Mouse (Mus musculus) lung, adult 18-20 months (tissue): ENCODE data around the gene Bola2.

Experiments
- DNase-seq, 2 experiments: peaks; one replicate each; pipeline ENCODE4 v3.0.0; 2022; ENCODE audit warnings: mixed read lengths in 2 of 2

Bola2 gene

DNA sequence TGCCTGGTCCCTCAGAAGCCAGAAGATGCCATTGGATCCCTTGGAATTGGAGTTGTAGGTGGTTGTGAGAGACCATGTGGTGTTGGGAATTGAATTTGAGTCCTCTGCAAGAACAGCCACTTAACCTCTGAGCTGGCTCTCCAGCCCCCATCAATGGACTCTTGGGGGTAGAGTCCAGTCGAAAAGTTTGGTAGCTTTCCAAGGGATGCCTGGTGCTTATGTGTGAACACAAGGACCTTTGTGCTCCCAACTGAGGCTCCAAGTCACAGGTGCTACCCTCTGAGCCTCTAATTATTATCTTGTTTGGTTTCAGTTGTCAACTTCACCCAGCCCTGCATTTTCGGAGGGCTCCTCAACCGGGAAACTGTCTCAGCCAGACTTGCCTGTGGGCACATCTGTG, 4.5 kb upstream of the Bola2 start:
- DNase-seq, result no peak

DNA sequence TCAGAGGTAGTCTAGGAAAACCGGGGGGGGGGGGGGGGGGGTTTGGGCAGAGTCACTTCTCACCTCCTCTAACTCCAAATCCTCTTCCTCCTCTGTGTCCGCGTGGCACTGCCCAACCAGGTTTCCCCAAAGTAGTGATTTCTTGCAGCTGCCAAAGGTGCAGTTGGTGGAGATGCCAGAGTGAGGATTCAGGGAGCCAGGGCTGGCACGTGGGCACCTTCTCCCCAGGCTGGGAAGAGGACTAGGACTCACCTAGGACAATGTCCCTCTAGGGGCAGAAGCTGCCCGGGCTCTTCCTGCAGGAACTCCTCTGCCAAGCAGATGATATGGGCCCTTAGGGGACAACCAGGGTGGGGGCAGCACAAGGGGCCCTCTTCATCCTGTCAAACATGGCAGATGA, 3.5 kb upstream of the Bola2 start:
- DNase-seq, result no peak

DNA sequence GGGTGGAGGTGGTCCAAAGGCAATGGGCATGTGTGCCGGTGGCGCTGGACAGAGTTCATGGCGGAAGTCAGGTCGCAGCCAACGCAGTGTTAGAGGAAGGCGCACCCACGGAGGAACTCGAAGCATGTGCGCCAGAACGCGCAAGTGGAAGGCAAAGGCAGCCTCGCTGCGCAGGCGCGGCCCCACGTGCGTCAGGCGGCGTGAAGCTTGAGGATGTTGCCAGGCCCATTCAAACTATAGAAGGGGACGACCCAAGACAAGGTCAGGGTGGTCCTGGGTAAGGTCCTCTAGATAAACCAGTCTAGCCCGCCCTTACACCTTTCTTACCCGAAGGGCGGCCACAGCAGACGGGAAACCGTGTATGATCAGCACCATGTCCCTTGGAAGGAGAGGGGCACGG, 2.8 kb upstream of the Bola2 start:
- DNase-seq, result no peak

DNA sequence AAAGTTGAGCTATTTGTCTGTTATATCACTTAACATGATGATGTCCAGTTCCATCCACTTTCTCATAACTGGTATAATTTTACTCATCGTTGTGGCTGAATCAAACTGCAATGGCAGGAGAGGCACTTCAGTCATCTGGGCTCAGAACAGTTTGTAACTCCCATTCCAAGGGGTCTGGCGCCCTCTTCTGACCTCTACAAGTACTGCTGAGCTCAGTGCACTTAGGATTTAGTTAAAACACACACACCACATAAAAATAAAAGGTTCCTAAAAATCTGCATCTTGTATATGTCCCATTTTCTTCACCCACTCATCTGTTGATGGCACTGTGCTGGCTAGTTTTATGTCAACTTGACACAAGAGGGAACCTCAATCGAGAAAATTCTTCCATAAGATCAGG, 1.9 kb upstream of the Bola2 start:
- DNase-seq, result peak; percentile 85 to 89

DNA sequence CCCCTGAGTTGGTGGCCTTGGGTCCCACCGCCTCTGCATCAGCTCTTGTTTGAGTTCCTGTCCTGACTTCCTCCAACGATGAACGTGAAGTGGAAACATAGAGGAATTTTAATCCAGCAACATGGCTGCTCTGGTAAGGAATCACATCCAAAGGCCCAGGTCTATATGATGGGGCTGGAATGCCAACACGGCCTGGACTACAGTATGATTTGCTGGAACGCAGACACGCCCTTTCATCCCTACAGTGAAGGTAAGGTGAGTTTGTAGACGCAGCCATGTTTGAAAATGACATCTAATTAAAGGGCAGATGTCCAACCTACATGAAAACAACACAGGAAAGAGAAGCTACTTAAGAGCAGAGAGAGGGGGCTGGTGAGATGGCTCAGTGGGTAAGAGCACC, 1.4 kb upstream of the Bola2 start:
- no peak for DNase-seq

DNA sequence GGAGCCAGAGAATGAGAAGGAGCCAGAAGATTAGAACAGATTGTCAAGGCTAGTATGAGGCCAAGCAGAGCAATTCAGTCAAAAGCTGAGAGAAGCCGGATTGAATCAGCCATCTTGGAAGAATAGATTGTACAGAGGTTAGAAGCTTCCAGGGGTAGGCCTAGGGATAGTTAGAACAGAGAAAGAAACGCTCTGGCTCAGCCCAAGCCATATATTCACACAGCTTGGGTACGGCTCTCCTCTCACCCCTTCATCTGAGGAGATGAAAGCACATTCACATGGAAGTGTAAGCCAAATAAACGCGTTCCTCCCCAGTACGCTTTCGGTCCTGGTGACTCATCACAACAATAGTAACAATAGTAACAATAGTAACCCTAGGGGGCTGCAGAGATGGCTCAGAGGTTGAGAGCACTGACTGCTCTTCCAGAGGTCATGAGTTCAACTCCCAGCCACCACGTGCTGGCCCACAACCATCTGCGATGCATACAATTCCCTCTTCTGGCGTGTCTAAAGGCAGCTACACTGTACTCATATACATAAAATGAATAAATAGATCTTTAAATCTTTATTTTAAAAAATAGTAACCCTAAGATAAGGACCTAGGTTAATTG, 655 bp upstream of the Bola2 start:
- no peak for DNase-seq

DNA sequence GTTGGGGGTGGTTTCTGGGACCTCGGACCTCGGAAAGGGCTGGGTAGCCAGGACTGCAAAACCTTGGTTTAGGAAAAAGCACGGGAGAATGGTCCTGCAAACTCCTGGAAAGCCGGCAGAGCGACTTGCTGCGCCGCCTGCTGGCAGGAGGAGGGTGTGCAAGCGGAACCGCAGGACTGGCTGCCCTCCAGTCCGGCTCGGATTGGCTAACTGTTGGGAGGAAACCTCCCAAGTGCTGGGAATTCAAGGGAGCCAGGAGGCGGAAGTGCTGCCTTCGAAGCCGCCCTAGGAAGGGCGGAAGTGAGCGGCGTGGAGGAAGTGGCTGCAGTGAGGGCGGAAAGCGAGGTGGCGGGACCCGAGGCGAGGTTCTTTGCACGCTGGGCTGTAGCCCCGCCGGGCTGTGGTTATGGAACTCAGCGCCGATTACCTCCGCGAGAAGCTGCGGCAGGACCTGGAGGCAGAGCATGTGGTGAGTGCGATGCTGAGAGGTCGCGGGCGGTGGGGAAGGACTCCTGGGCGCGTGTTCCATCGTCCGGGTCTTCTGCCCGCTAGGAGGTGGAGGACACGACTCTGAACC, 518 bp downstream of the Bola2 start, which contains the start of gene Slx1b:
Gene Slx1b (minus strand): TSS at position 154 of the 577 bp plus-strand sequence.
- DNase-seq, result peak; percentile 96 to 98

DNA sequence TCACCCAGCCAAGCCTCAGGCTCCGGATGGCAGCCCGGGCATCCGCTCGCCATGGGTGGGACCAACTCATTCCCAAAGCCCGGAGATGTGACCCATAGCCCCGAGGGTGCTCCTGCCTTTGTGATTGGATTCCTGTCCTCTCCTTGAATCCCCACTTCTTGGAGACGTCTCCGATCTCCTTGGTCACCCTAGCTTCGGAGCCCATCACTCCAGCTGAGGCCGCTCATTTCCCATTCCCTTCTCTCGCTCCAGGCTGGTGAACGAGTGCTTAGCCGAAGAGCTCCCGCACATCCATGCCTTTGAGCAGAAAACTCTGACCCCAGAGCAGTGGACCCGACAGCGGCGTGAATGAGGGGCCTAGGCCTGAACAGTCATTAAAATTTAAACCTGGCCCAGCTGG, 1.1 kb downstream of the Bola2 start:
- no peak for DNase-seq

DNA sequence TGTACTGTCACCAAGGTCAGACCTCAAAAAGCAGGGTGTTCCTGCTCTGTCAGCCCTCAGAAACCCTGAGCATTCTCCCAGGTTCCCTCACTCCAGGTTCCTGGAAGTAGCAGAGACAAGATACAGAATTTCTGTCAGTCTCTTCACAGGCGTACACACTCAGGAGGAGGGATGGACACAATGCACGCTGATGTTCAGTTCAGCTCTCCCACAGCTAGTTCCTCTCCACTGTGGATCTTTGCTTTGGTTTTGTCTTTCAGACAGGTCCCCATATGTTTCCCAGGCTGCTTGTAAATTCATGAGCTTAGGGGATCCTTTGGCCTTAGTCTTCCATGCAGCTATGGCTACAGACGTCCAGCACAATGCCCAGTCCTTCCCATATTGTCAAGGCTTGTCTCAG, 1.7 kb downstream of the Bola2 start:
- DNase-seq, result no peak

DNA sequence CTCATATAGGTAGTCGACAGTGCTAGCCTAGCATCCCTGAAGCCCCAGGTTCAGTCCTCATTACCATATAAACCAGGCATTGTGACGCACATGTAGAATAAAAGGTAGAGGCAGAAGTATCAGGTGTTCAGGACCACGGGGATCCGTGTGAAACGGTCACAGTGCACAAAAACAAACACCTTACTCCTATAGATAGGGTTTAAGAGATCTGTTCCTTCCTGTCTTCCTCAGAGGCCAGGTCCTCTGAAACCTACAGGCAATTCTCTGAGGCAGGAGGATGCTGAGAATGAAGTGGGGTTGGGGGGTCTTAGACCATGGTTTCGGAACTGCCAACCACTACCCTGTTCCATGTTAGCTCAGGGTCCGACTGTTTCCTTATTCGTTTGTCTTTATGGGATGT, 2.6 kb downstream of the Bola2 start:
- DNase-seq, result no peak

DNA sequence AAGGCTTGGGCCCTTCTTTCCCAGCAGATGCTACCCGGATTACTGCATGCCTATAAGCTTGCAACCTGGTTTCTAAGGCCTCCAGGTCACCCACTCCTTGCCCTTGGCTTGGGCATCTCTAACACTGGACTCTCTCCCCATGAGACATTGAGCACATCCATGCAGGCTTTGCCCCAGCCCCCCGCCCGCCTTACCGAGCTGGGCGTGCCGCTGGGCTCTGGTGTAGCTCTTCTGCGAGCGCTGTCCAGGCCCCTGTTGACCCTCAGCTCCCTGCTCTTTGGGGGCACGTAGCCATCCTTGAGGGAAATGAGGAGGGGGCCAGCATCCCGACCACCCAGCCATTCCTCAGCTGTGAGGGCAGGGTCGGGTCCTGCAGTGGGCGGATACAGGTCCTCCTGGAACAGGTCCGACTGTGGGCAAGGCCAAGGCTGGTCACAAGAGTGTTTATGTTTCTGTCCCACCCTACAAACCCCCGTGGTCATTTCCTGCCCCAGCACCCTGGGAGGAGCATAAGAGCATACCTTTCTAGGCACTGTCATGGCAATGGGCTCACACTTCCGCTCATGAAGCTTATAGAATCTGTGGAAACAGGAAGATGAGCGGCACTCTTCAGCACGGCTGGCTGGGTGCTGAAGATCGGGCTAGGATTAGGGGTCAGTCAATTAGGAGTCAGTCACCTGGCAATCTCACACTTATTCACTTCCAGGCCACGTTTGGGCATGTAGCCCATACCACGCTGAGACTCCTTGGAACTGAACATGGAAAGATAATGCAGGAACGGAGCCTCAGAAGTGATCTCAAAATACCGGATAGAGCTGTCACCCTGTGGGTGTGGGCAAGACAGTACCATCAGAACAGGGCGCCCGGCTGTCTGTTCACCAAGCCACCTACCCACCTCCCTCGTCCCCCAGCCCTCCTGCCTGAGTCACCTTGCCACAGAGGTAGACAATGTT, 5.1 kb downstream of the Bola2 start:
- no peak for DNase-seq

DNA sequence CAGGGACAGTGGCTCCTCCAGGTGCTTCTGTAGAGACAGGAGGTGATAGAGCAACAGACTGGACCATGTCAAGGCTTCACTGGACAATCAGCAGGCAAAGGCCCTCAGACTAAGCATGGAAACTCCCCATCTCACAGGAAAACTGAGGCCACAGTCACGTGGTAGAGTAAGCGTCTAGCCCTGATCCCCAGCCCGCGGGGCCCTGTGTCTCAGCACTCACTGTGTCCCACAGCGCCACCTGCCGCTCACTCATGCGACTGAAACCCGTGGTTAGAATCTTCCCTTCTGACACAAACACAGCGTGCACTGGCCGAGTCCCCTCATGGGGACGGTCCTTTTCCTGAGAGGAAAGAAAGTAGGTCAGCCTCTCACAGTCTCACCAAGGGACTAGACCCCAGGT, 5.9 kb downstream of the Bola2 start:
- DNase-seq, result peak; percentile 84 to 88

DNA sequence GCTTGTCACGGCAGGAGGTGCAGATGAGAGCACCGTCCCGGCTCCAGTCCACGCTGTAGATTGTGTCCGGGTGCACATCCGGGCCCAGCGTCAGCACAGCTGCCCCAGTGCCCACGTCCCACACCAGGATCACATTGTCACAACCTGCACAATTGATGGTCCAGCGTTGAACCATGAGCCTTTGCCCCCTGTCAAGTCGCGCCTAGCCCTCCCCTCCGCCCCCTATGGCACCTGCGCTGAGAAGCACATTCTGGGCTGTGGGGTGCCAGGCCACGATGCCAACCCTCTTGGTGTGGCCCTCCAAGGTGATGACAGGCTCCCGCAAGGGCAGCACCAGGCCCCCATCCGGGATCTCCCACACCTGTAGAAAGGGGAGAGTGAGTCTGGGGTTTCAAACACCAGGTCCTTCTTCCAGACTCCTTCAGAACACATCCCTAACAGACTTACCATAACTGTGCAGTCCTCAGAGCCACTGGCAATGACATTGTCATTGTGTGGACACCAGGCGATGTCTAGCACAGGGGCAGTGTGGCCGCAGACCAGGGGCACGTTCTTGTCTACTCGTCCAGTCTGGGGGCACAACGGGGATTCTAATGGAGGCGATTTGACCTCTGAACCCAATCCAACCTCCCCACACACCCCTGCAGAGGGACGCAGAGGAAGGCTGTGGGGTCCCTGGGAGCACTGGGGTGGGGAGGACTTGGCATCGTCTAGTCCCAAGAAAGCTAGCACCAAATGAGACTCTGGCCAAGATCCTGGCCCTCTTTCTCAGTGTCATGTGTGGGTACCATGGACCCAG, 6.6 kb downstream of the Bola2 start:
- no peak for DNase-seq

DNA sequence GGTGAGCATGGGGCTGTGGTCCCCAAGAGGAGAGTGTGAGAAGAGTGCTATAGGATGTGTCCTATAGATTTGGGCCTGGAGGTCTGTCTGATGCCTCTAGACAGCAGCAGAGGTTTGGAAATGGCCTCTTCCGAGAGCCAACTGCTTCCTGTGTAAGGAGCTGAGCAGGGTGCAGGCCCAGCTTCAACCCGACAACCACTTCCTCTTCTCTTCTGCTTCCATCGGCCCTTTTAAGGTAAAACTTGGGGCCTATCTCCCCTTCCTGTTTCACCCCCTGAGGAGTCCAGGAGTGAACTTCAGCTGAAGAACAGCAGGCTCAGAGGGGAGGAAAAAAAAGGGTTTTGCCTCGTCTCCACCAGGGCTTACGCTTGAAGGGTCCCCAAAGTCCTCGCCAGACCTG, 7.2 kb downstream of the Bola2 start:
- no peak for DNase-seq

DNA sequence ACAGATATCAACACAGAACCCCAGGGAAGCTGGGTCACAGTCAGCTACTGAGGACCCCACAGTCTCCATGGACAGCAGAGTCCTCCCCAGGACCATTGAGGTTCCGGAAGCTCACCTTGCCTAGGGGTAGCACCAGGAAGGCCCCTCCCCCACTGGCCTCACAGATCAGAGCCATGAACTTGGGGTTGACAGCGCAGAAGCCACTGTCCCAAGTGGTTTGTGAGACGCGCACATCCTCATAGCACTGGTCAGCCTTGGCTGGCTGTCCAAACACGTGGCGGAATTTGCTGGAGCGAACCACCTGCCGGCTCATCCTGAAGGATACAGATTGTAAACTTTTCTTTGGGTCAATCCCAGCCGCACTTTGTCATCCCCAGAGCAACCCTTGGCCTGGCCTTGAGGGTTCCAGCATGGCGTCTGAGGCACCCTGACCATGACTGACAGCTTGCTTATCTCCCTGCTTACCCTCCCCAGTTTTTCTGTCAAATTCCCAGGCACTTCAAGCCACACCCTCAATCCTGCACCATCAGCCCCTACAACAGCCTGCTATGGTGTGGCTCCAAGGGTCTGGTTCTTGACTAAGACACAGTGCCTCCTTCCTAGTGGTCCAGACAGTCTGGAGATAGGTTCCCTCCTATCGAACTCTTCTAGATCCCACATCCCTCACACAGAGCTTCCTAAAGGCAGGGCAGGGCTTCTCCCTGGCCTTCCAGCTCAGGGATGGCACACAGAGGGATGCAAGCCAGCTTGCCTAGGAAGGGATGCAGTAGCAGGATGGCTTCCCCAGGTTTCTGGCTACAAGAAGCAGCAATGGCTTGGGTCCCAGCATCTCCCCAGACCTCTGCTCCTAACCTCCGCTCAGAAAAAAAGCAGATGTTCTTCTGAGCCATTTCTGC, 7.9 kb downstream of the Bola2 start:
- DNase-seq, result no peak

DNA sequence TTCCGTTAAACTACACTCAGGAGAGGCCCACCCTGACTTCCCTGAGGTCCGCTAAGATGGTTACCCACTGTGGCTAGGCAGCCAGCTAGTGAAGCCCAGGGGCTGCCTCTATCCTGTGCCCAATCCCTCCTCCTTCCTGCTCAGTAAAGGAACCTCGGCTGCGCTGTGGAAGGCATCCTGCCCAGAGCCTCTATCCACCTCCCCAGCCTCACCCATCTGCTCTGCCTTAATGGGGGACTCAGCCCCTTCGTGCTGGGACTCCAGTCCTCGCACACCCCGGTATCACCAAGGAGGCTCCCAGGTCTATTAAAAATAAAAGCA, 8.5 kb downstream of the Bola2 start:
- no peak for DNase-seq

DNA sequence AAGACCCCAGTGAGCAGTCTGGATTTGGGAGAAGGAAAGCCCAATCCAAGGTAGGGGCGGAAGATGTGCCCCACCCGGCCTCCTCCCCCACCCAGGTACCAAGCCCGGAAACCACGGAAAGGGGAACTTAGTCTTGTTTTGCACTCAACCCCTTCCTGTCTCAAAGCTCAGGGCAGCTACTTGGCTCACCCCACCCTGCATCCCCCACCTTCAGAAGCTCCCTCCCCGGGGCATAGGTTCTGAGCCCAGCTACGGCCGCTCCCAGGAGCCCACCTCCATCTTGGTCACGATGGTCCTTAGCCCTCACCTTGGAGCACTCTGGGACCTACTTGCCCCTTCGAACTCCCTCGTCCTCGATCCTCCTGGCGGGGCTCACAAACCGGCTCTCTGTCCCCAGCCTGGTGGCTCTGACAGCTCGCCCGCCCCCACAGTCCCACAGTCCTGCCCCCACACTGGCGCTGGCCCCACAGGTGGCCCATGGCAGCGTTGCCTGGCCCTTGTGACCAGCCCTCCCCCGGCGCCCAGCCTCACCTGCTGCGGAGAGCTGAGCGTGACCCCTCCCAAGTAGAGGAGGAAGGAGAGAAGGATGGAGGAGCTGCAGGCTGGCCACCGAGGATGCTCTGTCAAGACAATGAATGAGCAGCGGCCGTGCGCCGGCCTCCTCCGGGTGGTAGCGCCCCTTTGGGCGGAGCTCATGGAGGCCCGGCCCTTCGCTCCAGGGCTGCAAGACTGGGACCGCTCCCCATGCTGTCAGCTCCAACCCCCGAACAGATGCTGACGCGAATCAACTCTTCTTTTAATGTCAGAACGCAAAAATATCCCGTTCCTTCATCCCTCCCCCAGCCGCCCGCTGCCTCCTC, 9.2 kb downstream of the Bola2 start:
- peak; percentile 73 to 81 for DNase-seq

DNA sequence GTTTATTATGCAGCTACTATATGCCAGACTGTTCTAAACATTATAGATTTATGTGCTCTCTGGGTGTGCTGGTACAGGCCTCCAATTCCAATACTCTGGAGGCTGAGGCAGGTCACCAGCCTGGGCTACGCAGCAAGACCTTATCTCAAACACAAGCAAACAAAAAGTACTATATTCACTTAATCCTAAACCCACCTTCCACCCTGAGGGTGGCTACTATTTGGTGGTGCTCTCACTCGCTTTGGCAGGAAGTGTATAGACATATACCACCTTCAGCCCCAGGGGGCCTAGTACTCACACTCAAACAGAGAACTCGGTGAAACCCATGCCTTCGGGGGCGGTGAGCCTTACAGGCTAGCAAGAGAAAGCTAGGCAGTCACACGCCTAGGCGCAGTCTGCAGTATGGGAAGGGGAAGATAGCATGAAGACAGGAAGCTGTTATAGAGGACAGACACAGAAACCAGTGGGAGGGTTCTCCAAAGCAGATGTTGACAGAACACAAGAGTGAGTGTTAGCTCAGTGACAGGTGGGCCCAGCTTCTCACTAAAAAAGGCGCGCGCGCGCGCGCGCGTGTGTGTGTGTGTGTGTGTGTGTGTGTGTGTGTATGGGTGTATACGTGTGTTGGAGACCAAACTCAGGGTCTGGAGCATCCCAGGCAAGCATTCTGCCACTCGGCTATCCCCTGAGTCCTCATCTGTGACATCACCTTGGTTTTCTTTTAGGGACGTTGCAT, 12.4 kb downstream of the Bola2 start, which contains the start of gene Coro1a:
Gene Coro1a (minus strand): TSS at position 346 of the 733 bp plus-strand sequence.
- no peak for DNase-seq

DNA sequence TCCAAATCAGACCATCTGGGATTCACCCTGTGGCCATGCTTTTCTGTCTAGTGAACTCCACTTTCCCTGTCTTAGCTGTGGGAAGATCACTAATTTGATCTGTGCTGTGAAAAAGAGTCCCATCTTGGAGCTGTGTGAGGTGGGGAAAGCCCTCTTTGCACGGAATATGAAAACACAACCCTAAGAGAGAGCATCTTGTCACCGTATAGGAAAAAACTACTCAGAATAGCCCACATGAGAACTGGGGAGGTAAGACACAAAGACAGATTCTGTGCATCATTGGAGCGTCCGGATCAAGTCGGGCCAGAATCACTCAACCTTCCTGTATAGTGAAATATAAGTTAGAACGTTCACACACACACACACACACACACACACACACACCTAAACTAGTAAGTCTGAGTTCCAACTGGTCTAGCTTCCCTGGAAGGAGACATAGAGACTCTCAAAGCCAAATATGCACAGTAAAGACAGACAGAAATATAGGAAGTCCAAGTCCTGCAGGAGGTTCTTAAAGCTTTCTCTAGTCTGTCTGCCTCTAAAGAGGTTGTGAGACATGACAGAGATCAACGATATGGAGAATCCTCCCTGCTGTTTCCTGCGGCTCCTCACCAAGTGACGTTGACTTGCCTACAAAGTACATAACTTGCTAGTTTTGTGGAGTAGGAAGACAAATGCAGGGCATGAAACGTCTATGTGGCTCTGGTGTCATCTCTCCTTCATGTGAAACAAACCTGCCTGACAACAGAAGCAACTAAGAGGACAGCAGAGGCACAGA, 13.2 kb downstream of the Bola2 start:
- no peak for DNase-seq

DNA sequence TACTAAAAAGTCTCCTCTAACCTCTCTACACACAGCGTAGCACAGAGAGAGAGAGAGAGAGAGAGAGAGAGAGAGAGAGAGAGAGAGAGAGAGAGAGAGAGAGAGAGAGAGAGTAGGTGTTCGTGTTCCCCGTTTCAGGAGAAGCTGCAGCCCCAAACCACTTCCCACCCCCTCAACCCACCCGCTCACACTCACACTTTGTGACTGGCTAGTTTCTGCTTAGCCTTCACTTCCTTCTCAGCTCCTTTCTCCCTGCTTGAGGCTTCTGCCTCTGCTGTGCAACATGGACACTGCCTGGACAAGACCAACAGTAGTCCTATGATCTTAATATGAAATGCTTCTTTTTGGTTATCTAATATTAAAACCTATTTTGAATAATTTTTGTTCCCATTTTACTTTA, 15.1 kb downstream of the Bola2 start:
- no peak for DNase-seq
